Mouse (Mus musculus) lung, adult 2 months (tissue): ENCODE measurements at regions not wholly inside any gene's neighbourhood (a gene's known extent, or its start where the extent isn't known, plus 50 kb on each side); places are given as distances from the start of the nearest gene placed in this dataset.

Source experiments
- CTCF ChIP-seq: fragments of 200-500 bp; IDR thresholded peaks from 2 replicates; pipeline ENCODE4 v1.5.1; 2011; ENCODE audit warnings: mild to moderate bottlenecking, low read length, control low read depth; ENCODE audit not compliant: insufficient read depth
- POLR2A ChIP-seq: fragments of 200-500 bp; IDR thresholded peaks from 2 replicates; pipeline ENCODE4 v1.6.1; 2011; ENCODE audit warnings: low read depth, mild to moderate bottlenecking, control low read depth, low read length, borderline replicate concordance; ENCODE audit errors: extremely low read depth

GRCm38 (mm10) chr10:96442165-96442564 is 174.6 kb upstream of the Btg1 start:
- TF ChIP-seq CTCF: no peak
- no peak for TF ChIP-seq POLR2A
